Mouse (Mus musculus) cortical plate, adult 2 months (tissue): ENCODE data around the gene Tuba1a. TPM values are rescaled to one million over a fixed set of nuclear protein-coding genes. Genes with fewer than 3 reads are reported as not detected.

Experiments used
- H3K27ac ChIP-seq: fragments of 200-500 bp; 2 replicates; pipeline ENCODE4 v1.5.1; 2012; ENCODE audit warnings: low read length, control low read depth, inconsistent platforms; ENCODE audit not compliant: insufficient read depth
- H3K4me1 ChIP-seq: fragments of 200-500 bp; 2 replicates; pipeline ENCODE4 v1.6.1; 2011; ENCODE audit warnings: low read length; ENCODE audit not compliant: control insufficient read depth, insufficient read depth
- H3K4me3 ChIP-seq: fragments of 200-500 bp; 2 replicates; pipeline ENCODE4 v1.5.1; 2011; ENCODE audit warnings: mild to moderate bottlenecking, low read length, control low read depth; ENCODE audit not compliant: insufficient read depth
- CTCF ChIP-seq: fragments of 200-500 bp; IDR thresholded peaks from 2 replicates; pipeline ENCODE4 v1.5.1; 2011; ENCODE audit warnings: mild to moderate bottlenecking, control low read depth, low read length; ENCODE audit not compliant: insufficient read depth; ENCODE audit errors: extremely low read depth
- POLR2A ChIP-seq: fragments of 200-500 bp; IDR thresholded peaks from 2 replicates; pipeline ENCODE4 v1.6.1; 2011; ENCODE audit warnings: mild to moderate bottlenecking, low read length, control low read depth; ENCODE audit not compliant: insufficient read depth; ENCODE audit errors: extremely low read depth
- polyA plus RNA-seq: library from polyadenylated mRNA; depleted of rRNA; stranded (reverse); fragments of >200 nt; gene quantifications from 2 replicates; pipeline ENCODE4 v1.2.3, GENCODE M21; 2012

The Tuba1a gene
- polyA plus RNA-seq, 1 experiment, result 1,512 TPM

GRCm38 (mm10) chr15:98976763-98977758 is 23.6 kb upstream of the Tuba1a start:
- Histone ChIP-seq H3K4me1 (peaks cover 11% of the 10 kb centered on the region), H3K27ac (peak overlapping the region; percentile 79), H3K4me3 (no peak overlapping the region)
- TF ChIP-seq POLR2A (no peak), CTCF (no peak)

GRCm38 (mm10) chr15:98973015-98973614 is 19.6 kb upstream of the Tuba1a start:
- Histone ChIP-seq H3K27ac (peak overlapping the region; percentile 29; the same call in 1 of the 2 replicates), H3K4me1 (peaks cover 25% of the 10 kb centered on the region), H3K4me3 (no peak overlapping the region)
- TF ChIP-seq CTCF (no peak), POLR2A (no peak)

DNA sequence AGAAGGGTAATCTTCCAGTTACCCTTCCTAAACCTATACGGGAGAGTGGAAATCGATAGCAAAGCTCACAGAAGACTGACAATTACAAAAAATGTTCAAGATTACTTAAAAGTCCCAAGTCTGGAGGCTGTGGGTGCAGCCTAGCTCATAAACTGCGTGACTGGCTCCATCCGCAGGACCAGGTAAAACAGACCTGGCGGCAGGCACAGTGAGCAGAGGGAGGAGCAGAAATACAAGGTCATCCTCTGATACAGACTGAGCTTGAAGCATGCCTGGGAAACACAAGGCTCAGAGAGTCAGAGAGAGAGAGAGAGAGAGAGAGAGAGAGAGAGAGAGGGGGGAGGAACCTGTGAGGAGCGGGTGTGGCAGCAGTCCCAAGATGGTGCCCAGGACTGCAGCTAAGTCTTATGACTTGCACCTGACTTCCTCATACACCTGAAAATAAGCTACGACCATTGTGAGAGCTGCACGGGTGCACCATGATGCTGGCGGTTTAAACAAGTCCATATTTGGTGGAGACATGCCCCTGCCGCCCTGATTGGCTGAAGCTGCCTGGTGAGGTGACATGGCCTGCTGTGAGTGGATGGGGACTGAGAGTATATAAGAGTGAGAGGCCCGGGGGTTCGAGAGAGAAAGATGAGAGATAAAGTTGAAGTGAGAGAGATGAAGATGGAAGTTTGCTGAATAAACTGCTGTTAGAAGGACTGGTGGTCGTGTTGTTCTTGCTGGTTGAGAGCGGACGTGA is 18.2 kb upstream of the Tuba1a start:
- Histone ChIP-seq H3K4me1 (peaks cover 16% of the 10 kb centered on the region), H3K27ac (peak overlapping the region; percentile 95), H3K4me3 (peak overlapping the region; percentile 10; the same call in 1 of the 2 replicates)
- peak; percentile 15; the same call in 1 of the 2 replicates for TF ChIP-seq POLR2A

GRCm38 (mm10) chr15:98971111-98971510 is 17.6 kb upstream of the Tuba1a start:
- Histone ChIP-seq H3K4me3 (peak overlapping the region; percentile 10; the same call in 1 of the 2 replicates), H3K4me1 (peaks cover 16% of the 10 kb centered on the region), H3K27ac (peak overlapping the region; percentile 95)
- TF ChIP-seq CTCF, result no peak
- TF ChIP-seq POLR2A, result peak; percentile 85

GRCm38 (mm10) chr15:98969372-98970101 is 16.0 kb upstream of the Tuba1a start:
- no peak overlapping the region for H3K4me3 ChIP-seq
- TF ChIP-seq POLR2A (no peak), CTCF (no peak)
- peaks cover 16% of the 10 kb centered on the region for H3K4me1 ChIP-seq

GRCm38 (mm10) chr15:98968701-98969371 is 15.3 kb upstream of the Tuba1a start:
- no peak for TF ChIP-seq POLR2A
- TF ChIP-seq CTCF, result no peak
- H3K27ac ChIP-seq, result peak overlapping the region; percentile 45; the same call in 1 of the 2 replicates
- no peak overlapping the region for H3K4me3 ChIP-seq
- H3K4me1 ChIP-seq, result peaks cover 16% of the 10 kb centered on the region

More at GRCm38 (mm10) chr15:98969372-98970101, 16.0 kb upstream of the Tuba1a start:
- peak overlapping the region; percentile 75 for H3K27ac ChIP-seq

DNA sequence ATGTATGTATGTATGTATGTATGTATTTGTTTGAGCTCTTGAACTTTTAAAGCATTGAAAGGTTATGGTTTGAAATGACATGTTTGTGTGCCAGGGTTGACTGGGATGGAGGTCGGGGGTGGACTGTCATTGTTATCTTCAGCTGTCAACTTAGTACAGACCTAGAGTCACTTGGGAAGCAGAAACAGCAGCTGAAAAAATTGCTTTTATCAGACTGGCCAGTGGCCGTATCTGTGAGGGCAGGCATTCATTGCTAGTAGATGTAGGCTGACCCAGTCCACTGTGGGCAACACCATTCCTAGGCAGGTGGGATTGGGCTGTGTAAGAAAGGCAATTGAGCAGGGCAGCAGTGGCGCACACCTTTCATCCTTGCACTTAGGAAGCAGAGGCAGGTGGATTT is 6.0 kb upstream of the Tuba1a start:
- Histone ChIP-seq H3K4me3 (no peak overlapping the region), H3K4me1 (no peaks in the 10 kb centered on the region; the same call in 1 of the 2 replicates), H3K27ac (no peak overlapping the region)
- TF ChIP-seq POLR2A, result no peak
- TF ChIP-seq CTCF, result no peak

DNA sequence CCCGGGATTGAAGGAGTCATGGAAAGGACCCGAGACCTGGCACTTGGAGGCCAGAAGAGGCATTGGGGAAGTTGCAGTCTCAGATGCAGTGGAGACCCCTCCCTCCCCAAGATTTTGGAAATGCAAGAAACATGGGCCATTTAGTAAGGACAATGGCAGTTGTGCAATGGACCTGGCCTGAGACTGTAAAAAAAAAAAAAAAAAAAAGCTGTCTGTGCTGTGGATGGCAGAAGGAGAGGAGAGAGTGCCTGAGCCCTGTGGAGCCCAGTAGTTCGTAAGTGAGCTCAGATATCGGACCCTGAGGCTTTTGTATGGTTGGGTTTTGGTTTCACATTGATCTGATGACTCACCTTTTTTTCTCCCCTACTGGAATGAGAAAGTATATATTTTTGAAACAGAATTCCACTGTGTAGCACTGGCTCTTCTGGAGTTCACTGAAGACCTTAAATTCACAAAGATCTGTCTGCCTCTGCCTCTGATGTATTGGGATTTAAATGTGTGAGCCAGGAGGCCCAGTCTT is 5.5 kb upstream of the Tuba1a start:
- TF ChIP-seq CTCF, result no peak
- TF ChIP-seq POLR2A, result no peak
- H3K4me3 ChIP-seq, result no peak overlapping the region
- peaks cover 1% of the 10 kb centered on the region; the same call in 1 of the 2 replicates for H3K4me1 ChIP-seq
- no peak overlapping the region for H3K27ac ChIP-seq
